Mouse (Mus musculus) ES-E14 (cell line): ENCODE results near the gene Ston2. TPM values are rescaled to one million over a fixed set of nuclear protein-coding genes. Genes with fewer than 3 reads are reported as not detected.

ENCODE experiments used
- DNase-seq: peaks from one replicate; pipeline ENCODE4 v3.0.0-alpha.2; 2013; ENCODE audit warnings: low read depth, low spot score
- H3K27ac ChIP-seq: 2 replicates; pipeline ENCODE4 v1.5.1; 2012; ENCODE audit warnings: low read depth, mild to moderate bottlenecking, low read length, moderate library complexity, mixed read lengths; ENCODE audit not compliant: poor library complexity, insufficient read depth, severe bottlenecking
- H3K36me3 ChIP-seq: 2 replicates; pipeline ENCODE4 v1.6.1; 2012; ENCODE audit warnings: mild to moderate bottlenecking, low read length, moderate library complexity, mixed read lengths; ENCODE audit not compliant: control insufficient read depth, poor library complexity, insufficient read depth, severe bottlenecking
- H3K4me1 ChIP-seq, 2 experiments: fragments of 150-350 bp in 1 of 2; sonication (generic) in 1 of 2; 2 replicates each; pipeline ENCODE4 v1.6.1; 2012; ENCODE audit warnings: low read length in 2 of 2, mild to moderate bottlenecking in 1 of 2, mixed read lengths in 1 of 2; ENCODE audit not compliant: control insufficient read depth in 2 of 2, insufficient read depth in 2 of 2, poor library complexity in 1 of 2
- H3K4me3 ChIP-seq, 2 experiments: fragments of 150-350 bp in 1 of 2; sonication (generic) in 1 of 2; 2 replicates each; pipeline ENCODE4 v1.5.1; 2012; ENCODE audit warnings: low read length in 2 of 2, low read depth in 1 of 2, mild to moderate bottlenecking in 1 of 2, mixed read lengths in 1 of 2; ENCODE audit not compliant: insufficient read depth in 1 of 2, poor library complexity in 1 of 2, severe bottlenecking in 1 of 2
- H3K9ac ChIP-seq: 2 replicates; pipeline ENCODE4 v1.6.1; 2012; ENCODE audit warnings: low read depth, mild to moderate bottlenecking, low read length, mixed read lengths; ENCODE audit not compliant: poor library complexity, insufficient read depth, severe bottlenecking
- H3K9me3 ChIP-seq: fragments of 150-350 bp; sonication (generic); 2 replicates; pipeline ENCODE4 v1.6.1; 2012; ENCODE audit warnings: low read depth, mild to moderate bottlenecking, low read length; ENCODE audit not compliant: control insufficient read depth, insufficient read depth
- CHD2 ChIP-seq: IDR thresholded peaks from 2 replicates; pipeline ENCODE4 v1.6.1; 2014; ENCODE audit warnings: mild to moderate bottlenecking, low read depth, low read length, inconsistent platforms
- HCFC1 ChIP-seq: IDR thresholded peaks from 2 replicates; pipeline ENCODE4 v1.6.1; 2012; ENCODE audit warnings: low read length, inconsistent platforms, borderline replicate concordance; ENCODE audit not compliant: insufficient read depth
- MAFK ChIP-seq: IDR thresholded peaks from 2 replicates; pipeline ENCODE4 v1.6.1; 2014; ENCODE audit warnings: mild to moderate bottlenecking, low read depth, low read length, inconsistent platforms; ENCODE audit not compliant: insufficient read depth
- ZC3H11A ChIP-seq: IDR thresholded peaks from 2 replicates; pipeline ENCODE4 v1.6.1; 2012; ENCODE audit warnings: low read depth, mild to moderate bottlenecking, inconsistent platforms, low read length, borderline replicate concordance
- ZNF384 ChIP-seq: IDR thresholded peaks from 2 replicates; pipeline ENCODE4 v1.6.1; 2012; ENCODE audit warnings: low read depth, low read length, inconsistent platforms
- in situ Hi-C, 2 experiments: fragments of 600-800 bp; cut with MboI; formaldehyde crosslinking; loops; one replicate each; pipeline ENCODE4 v1.15.1; 2025; ENCODE audit warnings: low sequenced_read_pairs in 2 of 2, inconsistent platforms in 1 of 2; ENCODE audit not compliant: unreplicated experiment in 2 of 2
- total RNA-seq: library from RNA; depleted of rRNA; stranded (reverse); fragments of 300-350 nt; gene quantifications from 2 replicates; pipeline ENCODE4 v1.2.3, GENCODE M21; 2012

The Ston2 gene
- total RNA-seq, 1 experiment = 11.7 TPM

GRCm38 (mm10) chr12:91702829-91703228 is 85.4 kb downstream of the Ston2 start:
- H3K9me3 ChIP-seq = no peaks in the 10 kb centered on the region
- DNase-seq = no peak
- H3K36me3 ChIP-seq = no peaks in the 10 kb centered on the region
- H3K4me1 ChIP-seq = peaks cover 0 to 7% of the 10 kb centered on the region in 2 experiments; a peak in 3 of 4 replicates
- H3K4me3 ChIP-seq = no peak overlapping the region
- TF ChIP-seq MAFK (no peak), ZNF384 (no peak)
- in situ Hi-C loops = no loop called here
- no peak overlapping the region for H3K9ac ChIP-seq
- no peak overlapping the region for H3K27ac ChIP-seq

GRCm38 (mm10) chr12:91699451-91700141 is 88.6 kb downstream of the Ston2 start:
- TF ChIP-seq ZC3H11A (no peak), ZNF384 (no peak), CHD2 (no peak), MAFK (no peak), HCFC1 (no peak)

GRCm38 (mm10) chr12:91696231-91696630 is 92.0 kb downstream of the Ston2 start:
- TF ChIP-seq ZC3H11A = no peak
- no peak for TF ChIP-seq MAFK
- no peak for TF ChIP-seq CHD2
- no peak for TF ChIP-seq HCFC1
- no peak for TF ChIP-seq ZNF384
- Histone ChIP-seq H3K27ac (no peak overlapping the region), H3K9ac (no peak overlapping the region), H3K9me3 (no peaks in the 10 kb centered on the region), H3K4me1 (peaks cover 0 to 11% of the 10 kb centered on the region in 2 experiments; a peak in 3 of 4 replicates), H3K36me3 (no peaks in the 10 kb centered on the region), H3K4me3 (no peak overlapping the region)
- in situ Hi-C loops = no loop called here
- DNase-seq = no peak

More at GRCm38 (mm10) chr12:91699451-91700141, 88.6 kb downstream of the Ston2 start:
- Histone ChIP-seq H3K4me1 (peaks cover 0 to 7% of the 10 kb centered on the region in 2 experiments; a peak in 3 of 4 replicates), H3K9ac (peak overlapping the region; percentile 30; the same call in 1 of the 2 replicates), H3K4me3 (no peak overlapping the region), H3K9me3 (no peaks in the 10 kb centered on the region), H3K27ac (no peak overlapping the region), H3K36me3 (no peaks in the 10 kb centered on the region)
- in situ Hi-C loops = no loop called here
- no peak for DNase-seq

DNA sequence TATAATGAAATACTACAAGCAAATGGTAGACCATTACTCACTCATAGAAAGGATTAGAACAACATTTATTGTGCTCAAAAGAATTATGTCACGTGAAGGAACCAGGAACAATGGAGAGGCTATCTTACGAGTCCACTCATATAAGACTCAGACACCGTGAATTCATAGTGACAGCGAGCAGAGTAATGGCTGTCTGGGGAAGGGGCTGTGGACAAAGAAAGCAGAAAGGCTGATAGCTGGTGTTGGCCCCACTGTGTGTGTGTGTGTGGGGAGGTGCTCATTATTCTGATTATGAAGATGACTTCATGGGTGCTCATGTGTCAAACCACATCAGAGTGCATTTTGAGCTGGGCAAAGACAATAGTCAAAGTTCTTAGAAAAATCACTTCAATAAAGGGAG is 92.4 kb downstream of the Ston2 start:
- TF ChIP-seq HCFC1 = no peak
- no peak for TF ChIP-seq ZC3H11A
- no peak for TF ChIP-seq CHD2
- no peak for TF ChIP-seq ZNF384
- no peak for TF ChIP-seq MAFK
- in situ Hi-C loops = no loop called here
- H3K27ac ChIP-seq = no peak overlapping the region
- H3K9ac ChIP-seq = no peak overlapping the region
- peaks cover 0 to 11% of the 10 kb centered on the region in 2 experiments; a peak in 3 of 4 replicates for H3K4me1 ChIP-seq
- no peaks in the 10 kb centered on the region for H3K9me3 ChIP-seq
- no peaks in the 10 kb centered on the region for H3K36me3 ChIP-seq
- DNase-seq = no peak
- no peak overlapping the region for H3K4me3 ChIP-seq

DNA sequence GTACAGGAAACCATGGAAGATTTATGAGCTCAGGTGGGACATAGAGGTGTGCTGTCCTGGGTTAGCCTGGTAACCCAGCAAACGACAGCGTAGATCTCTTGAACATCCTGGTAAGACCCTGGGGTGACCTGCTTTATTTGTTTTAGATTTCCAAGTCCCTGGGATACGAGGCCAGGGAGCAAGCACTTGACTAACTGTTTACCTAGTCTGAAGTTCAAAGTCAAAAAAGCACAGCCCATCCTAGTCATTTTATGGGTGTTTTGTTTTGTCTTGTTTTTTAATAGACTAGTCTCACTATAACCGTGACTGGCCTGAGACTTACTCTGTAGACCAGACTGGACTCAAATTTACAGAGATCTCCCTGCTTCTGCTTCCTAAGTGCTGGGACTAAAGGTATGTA is 93.4 kb downstream of the Ston2 start:
- H3K4me3 ChIP-seq = no peak overlapping the region
- H3K9ac ChIP-seq = no peak overlapping the region
- in situ Hi-C loops = no loop called here
- H3K9me3 ChIP-seq = no peaks in the 10 kb centered on the region
- no peak for DNase-seq
- H3K27ac ChIP-seq = no peak overlapping the region
- H3K4me1 ChIP-seq = peaks cover 0 to 13% of the 10 kb centered on the region in 2 experiments; a peak in 3 of 4 replicates
- H3K36me3 ChIP-seq = no peaks in the 10 kb centered on the region
- TF ChIP-seq ZNF384 (no peak), HCFC1 (no peak), MAFK (no peak), ZC3H11A (no peak), CHD2 (no peak)
